8 mouse cellular contexts compared by ENCODE assay signal in the genomic region with DNA sequence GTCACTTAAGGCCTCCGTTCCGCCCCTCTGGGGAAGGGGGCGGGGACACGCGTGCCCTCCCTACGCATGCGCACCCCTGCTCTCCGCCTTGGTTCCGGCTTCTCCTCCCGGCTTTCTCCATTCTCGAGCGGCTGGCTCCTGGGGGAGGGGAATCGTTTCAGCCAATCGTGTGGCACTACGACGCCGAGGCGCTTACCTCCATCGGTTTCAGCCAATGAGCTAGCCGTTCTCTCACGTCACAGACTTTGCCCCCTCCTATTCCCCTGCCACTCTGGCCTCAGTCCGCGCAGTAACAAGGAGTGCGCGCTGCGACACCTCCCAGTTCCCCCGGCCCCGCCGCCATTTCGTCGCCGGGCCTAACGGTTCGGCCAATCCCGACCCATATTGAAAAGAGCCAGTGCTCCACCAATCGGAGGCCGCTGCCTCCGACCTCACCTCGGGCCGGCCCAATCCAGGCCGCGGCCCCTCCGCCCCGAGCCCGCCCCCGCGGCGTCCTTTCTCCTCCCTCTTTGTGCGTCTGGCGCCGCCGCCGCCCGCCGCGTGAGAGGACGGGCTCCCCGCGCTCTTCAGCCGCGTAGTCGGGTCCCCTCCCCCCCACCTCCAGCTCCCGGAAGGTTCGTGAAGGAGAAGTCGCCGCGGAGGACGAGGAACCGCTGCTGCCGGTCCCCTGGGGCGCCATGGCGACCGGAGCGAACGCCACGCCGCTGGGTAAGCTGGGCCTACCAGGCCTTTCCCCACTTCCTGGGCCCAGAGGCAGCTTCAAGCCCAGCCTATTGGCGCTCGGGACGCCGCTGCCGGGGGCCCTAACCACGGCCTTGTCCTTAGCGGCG. TPM values are rescaled to one million over a fixed set of nuclear protein-coding genes. Genes with fewer than 3 reads are reported as not detected.
A peak's percentile ranks its signal among the peaks of the same experiment; 100 is the strongest.
DNase-seq lines count a peak whose midpoint lies in the region; ATAC-seq lines count a peak whose summit lies in the region.

A gene (plus strand): TSS at position 280 of the 830 bp plus-strand sequence.

- no peaks in the 10 kb centered on the region for H3K27me3 ChIP-seq in hindbrain, embryonic 12.5 days

- peak within 1 kb of the TSS; percentile 99 for H3K27ac ChIP-seq in hindbrain, embryonic 12.5 days

- 1% methylated on average over 64 of the region's 85 CpGs for WGBS in hindbrain, embryonic 12.5 days

- peak within 1 kb of the TSS; percentile 98 for H3K4me3 ChIP-seq in hindbrain, embryonic 12.5 days

- peaks cover 22% of the 10 kb centered on the region for H3K4me1 ChIP-seq in hindbrain, embryonic 12.5 days

- H3K9ac ChIP-seq in hindbrain, embryonic 12.5 days, result peak within 1 kb of the TSS; percentile 99

- DNase-seq in NIH3T3 (ENCODE audit: low read depth), result peak; percentile 100
- peak; percentile 100 for DNase-seq in cerebellum, postnatal 10 days
- peak; percentile 99 to 100 for DNase-seq in frontal cortex, postnatal 10 days (ENCODE audit: low spot score in 2 of 2)
- peak; percentile 99 to 100 for DNase-seq in layer of hippocampus, postnatal 14 days (ENCODE audit: low spot score in 2 of 2)
- peak; percentile 100 for DNase-seq in lung, postnatal 14 days
- DNase-seq in retina, embryonic 14.5 days (ENCODE audit: low spot score), result peak; percentile 100
- DNase-seq in thymus, postnatal 4 days, result peak; percentile 99

- H3K36me3 ChIP-seq in hindbrain, embryonic 12.5 days, result peaks cover 37% of the 10 kb centered on the region

- H3K9me3 ChIP-seq in hindbrain, embryonic 12.5 days (replicated peaks), result no peaks in the 10 kb centered on the region

- peak; percentile 99 for ATAC-seq in hindbrain, embryonic 12.5 days (ENCODE audit: low FRiP score)

- H3K4me2 ChIP-seq in hindbrain, embryonic 12.5 days (replicated peaks), result peak within 1 kb of the TSS; percentile 90

RNA-seq across cellular contexts. Expression of the gene that starts here (rescaled TPM):
- 168 and 176 TPM in 2 replicates for polyA plus RNA-seq in hindbrain, embryonic 12.5 days (2016; fragmentation: Nextera tagmentation; extraction: Ambion mirVana)
- total RNA-seq in layer of hippocampus, postnatal 14 days (2021), result 100 to 1,000 TPM; 182 to 189 TPM

Comparison
In these comparisons a context has a peak if more than half of its experiments do, and no peak if none do; other contexts are left out.
1. Peak in every context shown above with its lines: DNase-seq, ATAC-seq, H3K4me3 ChIP-seq and H3K27ac ChIP-seq.